ENCODE assay signal across 9 mouse cellular contexts in the genomic region with DNA sequence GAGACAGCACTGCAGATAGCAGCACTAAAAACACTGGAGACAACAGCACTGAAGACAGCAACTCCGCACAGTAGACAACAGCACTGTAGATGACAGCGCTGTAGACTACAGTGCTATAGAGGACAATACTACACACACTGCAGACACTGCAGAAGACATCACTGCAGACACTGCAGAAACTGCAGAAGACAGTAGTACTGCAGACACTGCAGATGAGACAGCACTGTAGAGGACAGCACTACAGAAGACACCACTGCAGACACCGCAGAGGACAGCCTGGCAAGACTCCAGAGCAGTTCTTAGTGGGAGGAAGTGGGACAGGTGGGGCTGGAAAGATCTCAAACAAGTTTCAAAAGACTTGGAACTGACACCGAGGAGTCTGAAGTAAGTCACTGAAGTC.
DNase-seq lines count a peak whose midpoint lies in the region; ATAC-seq lines count a peak whose summit lies in the region.
"Had no signal": no experiment of that assay in that cellular context is flagged by ENCODE, and none has a peak within 500 bp of the region (broad histone marks: within the 10 kb centered on the region; RNA-seq: fewer than 3 reads in every experiment).

No protein-coding gene starts in this region.

- H3K4me2 ChIP-seq in intestine, embryonic 16.5 days (ENCODE audit: low read depth, low read length) = no peak overlapping the region
- H3K4me2 ChIP-seq: hindbrain, embryonic 15.5 days had no signal

- H3K4me3 ChIP-seq in intestine, embryonic 16.5 days (ENCODE audit: low read length) = no peak overlapping the region
- H3K4me3 ChIP-seq: hindbrain, embryonic 15.5 days had no signal

- peaks cover 4% of the 10 kb centered on the region for H3K4me1 ChIP-seq in intestine, embryonic 16.5 days (ENCODE audit: control insufficient read depth, insufficient read depth, low read length)

- H3K36me3 ChIP-seq in intestine, embryonic 16.5 days (ENCODE audit: control insufficient read depth, insufficient read depth, low read length) = no peaks in the 10 kb centered on the region
- H3K36me3 ChIP-seq: hindbrain, embryonic 15.5 days had no signal

- peak; percentile 63 for ATAC-seq in erythroblast, adult 5-6 weeks (replicated peaks; ENCODE audit: low FRiP score, poor library complexity, severe bottlenecking)
- peak; percentile 56 for ATAC-seq in intestine, embryonic 16.5 days
- peak; percentile 75 for ATAC-seq in megakaryocyte progenitor cell, adult 5-6 weeks (replicated peaks; ENCODE audit: poor library complexity)

- no peaks in the 10 kb centered on the region for H3K9me3 ChIP-seq in intestine, embryonic 16.5 days (ENCODE audit: control insufficient read depth, low read length)
- H3K9me3 ChIP-seq: hindbrain, embryonic 15.5 days had no signal

- peak; percentile 50 to 72 for DNase-seq in heart, adult 18-20 months
- DNase-seq in heart, adult 9 months (ENCODE audit: low spot score in 2 of 2) = no peak
- DNase-seq in 416B (ENCODE audit: low read depth) = peak; percentile 70
- DNase-seq in layer of hippocampus, postnatal 36 days = no peak
- DNase-seq in urinary bladder, adult 2 months (ENCODE audit: low spot score) = no peak

- no peaks in the 10 kb centered on the region for H3K27me3 ChIP-seq in intestine, embryonic 16.5 days (replicated peaks; ENCODE audit: control insufficient read depth, insufficient read depth, low read length)
- H3K27me3 ChIP-seq: hindbrain, embryonic 15.5 days had no signal

- no peak overlapping the region for H3K9ac ChIP-seq in intestine, embryonic 16.5 days (ENCODE audit: low read depth, low read length)
- H3K9ac ChIP-seq: hindbrain, embryonic 15.5 days had no signal

- H3K27ac ChIP-seq in intestine, embryonic 16.5 days (ENCODE audit: low read length) = no peak overlapping the region

- 68% methylated on average over 4 of the region's 4 CpGs for WGBS in intestine, embryonic 16.5 days

Comparison
In these comparisons a context has a peak if more than half of its experiments do, and no peak if none do; other contexts are left out.
1. DNase-seq: peak in heart, adult 18-20 months (2 of 2) and 416B (single experiment); none in heart, adult 9 months (0 of 2), layer of hippocampus, postnatal 36 days (0 of 2) and urinary bladder, adult 2 months (single experiment).
2. Peak in every context shown above with its lines, with median percentiles within 50 percentile points of each other: ATAC-seq.